Mouse (Mus musculus): ENCODE measurements around the gene Gm10382. TPM values are rescaled to one million over a fixed set of nuclear protein-coding genes. Genes with fewer than 3 reads are reported as not detected.
"Not testable (repeated sequence)": the region's sequence is repeated elsewhere in the genome, so short reads cannot be mapped to it uniquely, and the experiment has no call there.

Gm10382 gene
- total RNA-seq, 2 experiments from 2014 or later = not detected

- DNase-seq = peak; percentile 75 to 77
These were observed 2.5 kb downstream of the Gm10382 start for GRCm38 (mm10) chr5:125391609-125392008.

GRCm38 (mm10) chr5:125392176-125392575, 3.1 kb downstream of the Gm10382 start:
- intact Hi-C loops (cut with DNase I) = not testable (repeated sequence)
- peak in 1 of 2 experiments; percentile 29 for DNase-seq

More at GRCm38 (mm10) chr5:125391609-125392008, 2.5 kb downstream of the Gm10382 start:
- intact Hi-C loops (cut with DNase I) = no loop called here

GRCm38 (mm10) chr5:125392618-125392976, 3.5 kb downstream of the Gm10382 start:
- intact Hi-C loops (cut with DNase I) = no loop called here
- DNase-seq = no peak

GRCm38 (mm10) chr5:125392977-125393621, 4.0 kb downstream of the Gm10382 start:
- intact Hi-C loops (cut with DNase I) = no loop called here
- peak; percentile 96 to 99 for DNase-seq

- intact Hi-C loops (cut with DNase I) = no loop called here
- DNase-seq = peak; percentile 75 to 76
These were observed 4.8 kb downstream of the Gm10382 start for GRCm38 (mm10) chr5:125393622-125394603.

- DNase-seq = no peak
- intact Hi-C loops (cut with DNase I) = no loop called here
These were observed 5.9 kb downstream of the Gm10382 start for GRCm38 (mm10) chr5:125395008-125395407.

- DNase-seq = no peak
- intact Hi-C loops (cut with DNase I) = no loop called here
These were observed 11.8 kb downstream of the Gm10382 start for GRCm38 (mm10) chr5:125400903-125401302.

GRCm38 (mm10) chr5:125402476-125402875, 13.4 kb downstream of the Gm10382 start:
- no peak for DNase-seq
- intact Hi-C loops (cut with DNase I) = no loop called here

GRCm38 (mm10) chr5:125402991-125403390, 13.9 kb downstream of the Gm10382 start:
- DNase-seq = no peak
- intact Hi-C loops (cut with DNase I) = no loop called here

GRCm38 (mm10) chr5:125403481-125404465, 14.7 kb downstream of the Gm10382 start:
- DNase-seq = peak; percentile 79 to 80
- intact Hi-C loops (cut with DNase I) = loop anchor here (2.0 kb wide), 1 partner anchor 15 kb away; the partner anchor contains the start of gene Gm10382

- no peak for DNase-seq
- intact Hi-C loops (cut with DNase I) = loop anchor here (2.0 kb wide), 1 partner anchor 16 kb away; the partner anchor contains the start of gene Gm10382
These were observed 15.4 kb downstream of the Gm10382 start for GRCm38 (mm10) chr5:125404536-125404902.

- intact Hi-C loops (cut with DNase I) = loop anchor here (2.0 kb wide), 1 partner anchor 16 kb away; the partner anchor contains the start of gene Gm10382
- peak; percentile 59 to 89 for DNase-seq
These were observed 15.9 kb downstream of the Gm10382 start for GRCm38 (mm10) chr5:125404903-125405545.

- DNase-seq = peak; percentile 91
- intact Hi-C loops (cut with DNase I) = loop anchor here (2.0 kb wide), 1 partner anchor 17 kb away; the partner anchor contains the start of gene Gm10382
These were observed 16.6 kb downstream of the Gm10382 start for GRCm38 (mm10) chr5:125405546-125406248.

- peak; percentile 72 to 84 for DNase-seq
- intact Hi-C loops (cut with DNase I) = no loop called here
These were observed 17.3 kb downstream of the Gm10382 start for GRCm38 (mm10) chr5:125406322-125407016.

GRCm38 (mm10) chr5:125407020-125407830, 18.1 kb downstream of the Gm10382 start:
- DNase-seq = no peak
- intact Hi-C loops (cut with DNase I) = no loop called here

GRCm38 (mm10) chr5:125407910-125408575, 18.9 kb downstream of the Gm10382 start:
- DNase-seq = peak in 1 of 2 experiments; percentile 14
- intact Hi-C loops (cut with DNase I) = no loop called here

GRCm38 (mm10) chr5:125408842-125409241, 19.7 kb downstream of the Gm10382 start:
- intact Hi-C loops (cut with DNase I) = no loop called here
- DNase-seq = peak; percentile 81 to 87

Measured in heart, postnatal 36 days (tissue).